10 mouse cellular contexts compared by ENCODE assay signal in the genomic region with DNA sequence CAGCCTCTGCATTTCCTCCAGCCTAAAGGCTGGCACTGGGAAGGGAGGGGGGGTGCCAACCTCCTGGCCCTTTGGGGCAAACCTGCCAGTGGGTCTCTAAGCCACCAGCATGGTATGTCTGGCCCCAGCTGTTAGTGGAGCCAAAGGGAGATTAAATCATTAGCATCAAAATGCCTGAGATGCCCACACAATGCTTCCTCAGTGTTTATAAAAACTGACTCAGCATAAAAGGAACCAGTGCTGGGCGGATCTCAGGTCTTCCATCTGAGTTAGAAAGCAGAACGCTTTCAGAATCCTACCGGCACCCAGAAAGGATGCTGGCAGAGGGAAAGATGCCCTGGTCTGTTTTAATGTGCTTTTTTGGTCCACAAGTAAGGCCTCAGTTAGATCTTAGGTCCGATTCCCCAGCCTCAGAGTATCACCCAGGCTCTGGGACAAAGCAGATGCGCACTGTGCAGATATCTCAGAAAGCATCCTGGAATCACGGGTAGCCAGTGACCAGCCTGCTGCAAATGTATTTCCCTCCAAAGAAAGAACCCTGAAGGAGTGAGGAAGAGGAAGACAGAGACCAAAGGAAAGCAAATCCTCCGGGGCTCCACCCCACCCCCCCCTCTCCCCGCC. TPM values are rescaled to one million over a fixed set of nuclear protein-coding genes. Genes with fewer than 3 reads are reported as not detected.
A peak's percentile ranks its signal among the peaks of the same experiment; 100 is the strongest.
DNase-seq lines count a peak whose midpoint lies in the region; ATAC-seq and TF ChIP-seq lines count a peak whose summit lies in the region.
"Had no signal": no experiment of that assay in that cellular context is flagged by ENCODE, and none has a peak within 500 bp of the region (broad histone marks: within the 10 kb centered on the region; RNA-seq: fewer than 3 reads in every experiment).

No protein-coding gene starts in this region.

- no peak for TF ChIP-seq POLR2A in CH12.LX (IDR thresholded peaks at IDR 0.05; ENCODE audit: low read depth, low read length)

- no peak for TF ChIP-seq RAD21 in CH12.LX (IDR thresholded peaks at IDR 0.05; ENCODE audit: low read depth, low read length)

- no peaks in the 10 kb centered on the region for H3K79me2 ChIP-seq in CH12.LX (replicated peaks; ENCODE audit: control insufficient read depth, extremely low read depth, insufficient read depth, poor library complexity, severe bottlenecking)

- H3K27me3 ChIP-seq in CH12.LX (replicated peaks) = no peaks in the 10 kb centered on the region
- H3K27me3 ChIP-seq in forebrain, embryonic 15.5 days = no peaks in the 10 kb centered on the region
- H3K27me3 ChIP-seq in liver, embryonic 16.5 days (ENCODE audit: control insufficient read depth, insufficient read depth, low read depth, low read length) = no peaks in the 10 kb centered on the region
- H3K27me3 ChIP-seq in kidney, embryonic 14.5 days (ENCODE audit: control insufficient read depth, insufficient read depth, low read length) = no peaks in the 10 kb centered on the region
- H3K27me3 ChIP-seq: Patski had no signal

- no peak overlapping the region for H3K4me3 ChIP-seq in CH12.LX (replicated peaks in 1 of 3; ENCODE audit: low read depth in 2 of 3, low read length in 2 of 3, poor library complexity in 1 of 3)
- no peak overlapping the region for H3K4me3 ChIP-seq in forebrain, embryonic 15.5 days
- H3K4me3 ChIP-seq in liver, embryonic 16.5 days (ENCODE audit: low read depth, low read length) = no peak overlapping the region
- H3K4me3 ChIP-seq in kidney, embryonic 14.5 days (ENCODE audit: low read length) = no peak overlapping the region

- no peak overlapping the region for H3K27ac ChIP-seq in CH12.LX (ENCODE audit: insufficient read depth, low read depth)
- H3K27ac ChIP-seq in forebrain, embryonic 15.5 days (replicated peaks) = no peak overlapping the region
- H3K27ac ChIP-seq in liver, embryonic 16.5 days (ENCODE audit: low read length) = peak overlapping the region; percentile 3; the same call in 1 of the 2 replicates
- no peak overlapping the region for H3K27ac ChIP-seq in kidney, embryonic 14.5 days (ENCODE audit: low read depth, low read length)

- WGBS in forebrain, embryonic 15.5 days = 19% methylated on average over 8 of the region's 8 CpGs
- 34% methylated on average over 7 of the region's 8 CpGs for WGBS in liver, embryonic 16.5 days (ENCODE audit: insufficient replicate concordance)
- WGBS in kidney, embryonic 14.5 days = 48% methylated on average over 7 of the region's 8 CpGs

- TF ChIP-seq CTCF in CH12.LX (conservative IDR thresholded peaks at IDR 0.05 in 1 of 2, IDR thresholded peaks at IDR 0.05 in 1 of 2; ENCODE audit: low read depth in 2 of 2, low read length in 2 of 2) = no peak

- H3K9ac ChIP-seq in CH12.LX (ENCODE audit: insufficient read depth, low read depth) = no peak overlapping the region
- no peak overlapping the region for H3K9ac ChIP-seq in forebrain, embryonic 15.5 days (replicated peaks)
- H3K9ac ChIP-seq in liver, embryonic 16.5 days (ENCODE audit: low read depth, low read length) = no peak overlapping the region
- H3K9ac ChIP-seq in kidney, embryonic 14.5 days (ENCODE audit: low read depth, low read length) = no peak overlapping the region

- DNase-seq in CH12.LX (ENCODE audit: extremely low read depth) (no peak), MN1 (ENCODE audit: low spot score) (peak; percentile 35)
- DNase-seq in adrenal gland, postnatal 14 days = no peak
- DNase-seq in layer of hippocampus, postnatal 14 days (ENCODE audit: low spot score in 2 of 2) = no peak
- DNase-seq in right cerebral cortex, postnatal 25 days = no peak

- in situ Hi-C loops in CH12.LX (cut with MboI; ENCODE audit: low pct_ligation_motif_present, low pct_unique_long_range_greater_than_20kb, low sequenced_read_pairs) = no loop called here

- peaks cover 0 to 6% of the 10 kb centered on the region in 2 experiments; a peak in 2 of 4 replicates for H3K4me1 ChIP-seq in CH12.LX (ENCODE audit: control insufficient read depth in 1 of 2, insufficient read depth in 2 of 2)
- peaks cover 16% of the 10 kb centered on the region for H3K4me1 ChIP-seq in forebrain, embryonic 15.5 days
- peaks cover 35% of the 10 kb centered on the region for H3K4me1 ChIP-seq in liver, embryonic 16.5 days (ENCODE audit: control insufficient read depth, low read depth, low read length)
- H3K4me1 ChIP-seq in kidney, embryonic 14.5 days (ENCODE audit: control insufficient read depth, insufficient read depth, low read length) = no peaks in the 10 kb centered on the region

- H3K4me2 ChIP-seq in CH12.LX (ENCODE audit: insufficient read depth, low read depth, poor library complexity, severe bottlenecking) = no peak overlapping the region
- no peak overlapping the region for H3K4me2 ChIP-seq in forebrain, embryonic 15.5 days (replicated peaks)
- no peak overlapping the region for H3K4me2 ChIP-seq in liver, embryonic 16.5 days (ENCODE audit: low read depth, low read length)
- H3K4me2 ChIP-seq in kidney, embryonic 14.5 days (replicated peaks; ENCODE audit: low read depth, low read length) = no peak overlapping the region

- dilution Hi-C loops in CH12.LX (cut with MboI; ENCODE audit: extremely low pct_ligation_motif_present, extremely low pct_unique_long_range_greater_than_20kb, low sequenced_read_pairs) = no loop called here

- peaks cover 3% of the 10 kb centered on the region for H3K9me3 ChIP-seq in CH12.LX (replicated peaks; ENCODE audit: low read length)
- H3K9me3 ChIP-seq in forebrain, embryonic 15.5 days = no peaks in the 10 kb centered on the region
- H3K9me3 ChIP-seq in liver, embryonic 16.5 days (replicated peaks; ENCODE audit: control insufficient read depth, low read length) = no peaks in the 10 kb centered on the region
- H3K9me3 ChIP-seq in kidney, embryonic 14.5 days (ENCODE audit: control insufficient read depth, low read length) = no peaks in the 10 kb centered on the region; the same call in 1 of the 2 replicates

- ATAC-seq in forebrain, embryonic 15.5 days (replicated peaks) = peak; percentile 69
- ATAC-seq in liver, embryonic 16.5 days (ENCODE audit: low read depth) = peak; percentile 11; the same call in 1 of the 2 replicates
- ATAC-seq in kidney, embryonic 14.5 days (ENCODE audit: low FRiP score, low TSS enrichment) = no peak
- ATAC-seq: inflammation-experienced regulatory T-cells, adult 6 months; Patski had no signal

- TF ChIP-seq EP300 in CH12.LX (IDR thresholded peaks at IDR 0.05; ENCODE audit: low read length) = no peak

- no peaks in the 10 kb centered on the region for H3K36me3 ChIP-seq in CH12.LX (replicated peaks in 1 of 2; ENCODE audit: control insufficient read depth in 1 of 2, insufficient read depth in 1 of 2, low read length in 1 of 2)
- no peaks in the 10 kb centered on the region for H3K36me3 ChIP-seq in forebrain, embryonic 15.5 days
- no peaks in the 10 kb centered on the region for H3K36me3 ChIP-seq in liver, embryonic 16.5 days (ENCODE audit: control insufficient read depth, insufficient read depth)
- no peaks in the 10 kb centered on the region for H3K36me3 ChIP-seq in kidney, embryonic 14.5 days (ENCODE audit: control insufficient read depth, insufficient read depth, low read length)

TF ChIP-seq in CH12.LX, 34 proteins besides CTCF, POLR2A, EP300 and RAD21:
- TF ChIP-seq IRF4 (IDR thresholded peaks at IDR 0.05; ENCODE audit: low read depth, low read length) = no peak
- TF ChIP-seq MAFK (IDR thresholded peaks at IDR 0.05; ENCODE audit: insufficient replicate concordance, low read length) = peak; percentile 61; the same call in 1 of the 2 replicates
- no peak for TF ChIP-seq SIN3A (IDR thresholded peaks at IDR 0.05; ENCODE audit: low read length)
- TF ChIP-seq ZKSCAN1 (IDR thresholded peaks at IDR 0.05; ENCODE audit: borderline replicate concordance, low read depth, low read length) = no peak
- TF ChIP-seq ZMIZ1 (IDR thresholded peaks at IDR 0.05; ENCODE audit: low read depth, low read length) = no peak

RNA-seq across cellular contexts. Expression of a gene that starts 53.3 kb away (rescaled TPM):
- total RNA-seq in CH12.LX (2012; rRNA removed) = 0.34 and 0.71 TPM in 2 replicates
- 0.66 and 0.90 TPM in 2 replicates for total RNA-seq in CH12.LX (2014; rRNA removed)
- 0.79 and 0.99 TPM in 2 replicates for polyA plus RNA-seq in CH12.LX (2012; ENCODE audit: insufficient read length, low read depth)
- polyA plus RNA-seq in forebrain, embryonic 15.5 days (2015; fragmentation: Nextera tagmentation; extraction: Ambion mirVana) = 9.0 and 11.0 TPM in 2 replicates
- polyA plus RNA-seq in liver, embryonic 16.5 days (2015; fragmentation: Nextera tagmentation; extraction: Ambion mirVana) = 0.12 and 0.20 TPM in 2 replicates
- total RNA-seq in adrenal gland, postnatal 14 days (2021) = 0.74 and 1.4 TPM in 2 replicates
- 0.42 and 1.8 TPM in 2 replicates for polyA plus RNA-seq in kidney, embryonic 14.5 days (2014; fragmentation: Nextera tagmentation; extraction: Ambion mirVana)
- total RNA-seq in layer of hippocampus, postnatal 14 days (2021) = 1 to 10 TPM; 8.6 to 9.1 TPM
